Mouse (Mus musculus): ENCODE measurements around the gene Arl15.

DNA sequence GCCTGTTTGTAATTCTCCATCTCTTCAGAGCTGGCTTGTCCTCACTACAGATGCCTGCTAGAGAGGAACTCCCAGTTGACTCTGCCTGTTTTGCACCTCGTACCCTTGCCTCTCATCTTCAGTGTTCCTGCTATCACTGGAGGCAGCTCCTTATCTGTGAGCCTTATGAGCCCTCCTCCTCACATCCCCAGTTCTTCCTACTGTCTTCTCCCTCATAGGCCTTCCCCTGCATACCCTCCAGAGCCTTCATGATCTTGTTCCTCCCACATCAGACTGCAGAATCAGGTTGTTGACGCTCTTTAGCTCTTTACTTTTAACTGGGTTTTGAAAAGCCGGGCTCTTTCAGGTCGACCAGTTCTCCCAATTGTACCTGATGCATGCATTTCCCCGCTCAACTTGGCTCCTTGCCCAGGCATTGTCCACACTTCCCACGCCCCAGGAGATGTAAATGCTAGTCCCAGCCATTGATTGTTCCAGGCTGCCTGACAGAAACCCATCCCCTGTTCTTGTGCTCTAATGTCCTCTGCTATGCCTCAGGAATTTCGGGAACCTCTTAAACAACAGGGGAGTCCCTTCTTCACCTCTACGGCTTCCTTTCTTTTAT, 56.2 kb downstream of the Arl15 start:
- no peak for TF ChIP-seq POLR2A (IDR thresholded peaks at IDR 0.05; ENCODE audit: borderline replicate concordance, control insufficient read depth, low read depth, low read length)
- TF ChIP-seq CTCF (IDR thresholded peaks at IDR 0.05; ENCODE audit: control insufficient read depth, insufficient read depth, low read length), result no peak

Measured in bone marrow, adult 2 months (tissue).